Mouse (Mus musculus): ENCODE data around the gene Mroh3. TPM values are rescaled to one million over a fixed set of nuclear protein-coding genes. Genes with fewer than 3 reads are reported as not detected.
A peak's percentile ranks its signal among the peaks of the same experiment; 100 is the strongest.

Mroh3 gene
- polyA plus RNA-seq, 1 experiment from 2014 or later: 0.91 TPM

DNA sequence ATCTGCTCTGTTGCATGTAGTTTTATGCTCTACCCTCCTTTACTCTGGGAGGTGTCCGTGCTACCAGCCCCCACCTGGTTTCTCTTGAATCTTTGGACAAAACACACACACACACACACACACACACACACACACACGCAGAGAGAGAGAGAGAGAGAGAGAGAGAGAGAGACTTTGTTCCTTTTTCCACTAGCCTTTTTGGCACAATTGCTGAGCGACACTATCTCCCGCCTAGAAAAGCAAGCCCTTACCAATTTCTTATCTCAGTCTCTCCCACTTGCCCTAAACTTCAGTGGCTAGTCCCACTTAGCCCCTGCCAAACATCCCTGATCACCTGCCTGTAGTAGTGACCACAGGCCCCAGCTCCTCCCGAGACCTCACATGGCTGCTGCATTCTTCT is 31.8 kb upstream of the Mroh3 start:
- H3K27me3 ChIP-seq: no peaks in the 10 kb centered on the region
- POLR2A ChIA-PET: no interaction called here
- ATAC-seq (no peak), DNase-seq (ENCODE audit: low read depth, low spot score) (no peak)
- in situ Hi-C loops (cut with MboI; ENCODE audit: low pct_unique_long_range_greater_than_20kb): no loop called here
- no peak for TF ChIP-seq CTCF (IDR thresholded peaks at IDR 0.05)
- CTCF ChIA-PET: no interaction called here

- ATAC-seq (no peak), DNase-seq (ENCODE audit: low read depth, low spot score) (no peak)
- no peak for TF ChIP-seq CTCF (IDR thresholded peaks at IDR 0.05)
- in situ Hi-C loops (cut with MboI; ENCODE audit: low pct_unique_long_range_greater_than_20kb): no loop called here
- ChIA-PET CTCF (interaction anchor here (1.3 to 1.6 kb wide), 2 partner anchors 11 to 44 kb away, joined by 4 to 6 read pairs; no protein-coding TSS in a partner anchor), POLR2A (no interaction called here)
- H3K27me3 ChIP-seq: no peaks in the 10 kb centered on the region
These were observed 29.2 kb upstream of the Mroh3 start for GRCm38 (mm10) chr1:136241801-136242200.

DNA sequence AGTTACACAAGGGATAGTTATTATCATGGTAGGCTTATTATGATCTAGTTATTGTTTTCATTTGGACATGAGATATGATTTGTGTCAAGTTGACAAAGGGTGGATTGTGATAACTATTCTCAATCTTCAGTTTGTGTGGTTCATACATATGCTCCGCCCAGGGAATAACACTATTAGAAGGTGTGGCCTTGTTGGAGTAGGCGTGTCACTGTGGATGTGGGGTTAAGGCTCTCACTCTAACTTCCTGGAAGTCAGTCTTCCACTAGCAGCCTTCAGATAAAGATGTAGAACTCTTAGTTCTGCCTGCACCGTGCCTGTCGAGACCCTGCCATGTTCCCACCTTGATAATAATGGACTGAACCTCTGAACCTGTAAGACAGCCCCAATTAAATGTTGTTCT is 25.9 kb upstream of the Mroh3 start:
- in situ Hi-C loops (cut with MboI; ENCODE audit: low pct_unique_long_range_greater_than_20kb): no loop called here
- ChIA-PET CTCF (no interaction called here), POLR2A (no interaction called here)
- no peak for TF ChIP-seq CTCF (IDR thresholded peaks at IDR 0.05)
- ATAC-seq (no peak), DNase-seq (ENCODE audit: low read depth, low spot score) (no peak)
- H3K27me3 ChIP-seq: no peaks in the 10 kb centered on the region

DNA sequence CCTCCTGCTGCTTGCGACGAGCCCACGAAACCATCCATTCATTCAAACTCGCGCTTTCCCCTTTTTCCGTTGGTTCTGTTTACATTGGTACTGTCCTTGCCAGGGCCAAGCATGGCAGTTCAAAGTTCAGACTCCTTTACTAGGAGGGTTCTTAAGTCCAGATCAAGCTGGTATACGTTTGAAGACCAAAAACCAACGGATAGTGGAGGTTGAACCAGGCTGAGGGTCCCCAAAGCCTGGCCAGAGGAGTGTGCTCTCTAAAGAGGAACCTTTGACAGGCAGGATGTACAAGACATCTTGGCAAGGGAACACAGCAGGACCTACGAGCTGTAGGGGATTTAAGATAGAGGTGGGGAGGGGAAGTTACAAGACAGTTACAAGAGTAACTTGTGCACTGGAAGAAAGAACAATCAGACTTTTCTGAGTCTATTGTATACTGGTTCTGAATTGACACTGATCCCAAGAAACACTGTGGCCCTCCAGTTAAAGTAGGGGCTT is 22.0 kb upstream of the Mroh3 start:
- DNase-seq (ENCODE audit: low read depth, low spot score) (no peak), ATAC-seq (no peak)
- H3K27me3 ChIP-seq: no peaks in the 10 kb centered on the region
- in situ Hi-C loops (cut with MboI; ENCODE audit: low pct_unique_long_range_greater_than_20kb): no loop called here
- CTCF ChIA-PET: no interaction called here
- POLR2A ChIA-PET: no interaction called here
- TF ChIP-seq CTCF (IDR thresholded peaks at IDR 0.05): no peak

- peak; percentile 72 for ATAC-seq
- no peak for TF ChIP-seq CTCF (IDR thresholded peaks at IDR 0.05)
- peak; percentile 50 for DNase-seq (ENCODE audit: low read depth, low spot score)
- in situ Hi-C loops (cut with MboI; ENCODE audit: low pct_unique_long_range_greater_than_20kb): no loop called here
- ChIA-PET POLR2A (interaction anchor here (1.2 kb wide), 1 partner anchor 13 kb away, joined by 3 read pairs; no protein-coding TSS in a partner anchor), CTCF (no interaction called here)
- H3K27me3 ChIP-seq: no peaks in the 10 kb centered on the region
These were observed 21.4 kb upstream of the Mroh3 start, which contains the start of gene Inava for GRCm38 (mm10) chr1:136233892-136234594. TSS of gene Inava (minus strand) at chr1:136234264.

DNA sequence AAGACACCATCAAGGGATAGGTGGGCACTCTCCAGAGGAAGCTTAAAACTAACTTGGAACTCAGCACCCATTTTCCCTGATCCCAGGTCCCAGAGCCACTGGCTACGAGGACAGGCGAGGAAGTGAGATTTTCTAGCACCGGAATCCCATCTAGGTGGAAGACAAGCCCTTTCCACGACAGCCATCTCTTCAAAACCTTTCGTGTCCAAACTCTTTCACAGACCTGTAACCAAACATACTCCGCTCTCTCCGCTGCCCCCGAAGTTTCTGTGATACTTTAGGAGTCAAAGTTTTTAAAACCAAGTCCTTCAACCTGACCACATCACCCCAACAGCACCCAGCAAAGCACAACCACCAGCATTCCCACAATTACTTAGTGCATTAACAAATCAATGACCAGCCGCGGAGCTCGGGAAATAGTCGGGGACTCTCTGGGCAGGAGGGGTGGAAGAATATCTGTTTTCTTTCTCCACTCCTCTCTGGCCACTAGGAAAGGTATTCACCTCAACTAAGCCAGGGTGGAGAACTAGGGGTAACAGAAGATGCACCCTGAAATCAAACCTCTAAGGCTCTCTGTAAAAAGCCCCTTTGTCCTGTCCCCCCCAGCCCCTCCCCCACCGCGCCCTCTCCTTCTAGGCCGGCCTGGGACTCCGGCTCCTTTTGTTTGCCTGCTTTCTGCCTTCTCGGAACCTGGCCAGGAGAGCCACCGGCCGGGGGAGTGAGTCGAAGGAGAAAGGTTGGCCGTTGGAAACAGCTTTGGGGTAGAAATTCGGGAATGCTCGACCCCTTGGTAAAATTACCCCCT is 20.6 kb upstream of the Mroh3 start:
- in situ Hi-C loops (cut with MboI; ENCODE audit: low pct_unique_long_range_greater_than_20kb): no loop called here
- no peak for TF ChIP-seq CTCF (IDR thresholded peaks at IDR 0.05)
- H3K27me3 ChIP-seq: no peaks in the 10 kb centered on the region
- ChIA-PET CTCF (no interaction called here), POLR2A (interaction anchor here (0.8 to 1.2 kb wide), 4 partner anchors 12 to 59 kb away, joined by 3 read pairs; no protein-coding TSS in a partner anchor)
- no peak for ATAC-seq
- DNase-seq (ENCODE audit: low read depth, low spot score): no peak

DNA sequence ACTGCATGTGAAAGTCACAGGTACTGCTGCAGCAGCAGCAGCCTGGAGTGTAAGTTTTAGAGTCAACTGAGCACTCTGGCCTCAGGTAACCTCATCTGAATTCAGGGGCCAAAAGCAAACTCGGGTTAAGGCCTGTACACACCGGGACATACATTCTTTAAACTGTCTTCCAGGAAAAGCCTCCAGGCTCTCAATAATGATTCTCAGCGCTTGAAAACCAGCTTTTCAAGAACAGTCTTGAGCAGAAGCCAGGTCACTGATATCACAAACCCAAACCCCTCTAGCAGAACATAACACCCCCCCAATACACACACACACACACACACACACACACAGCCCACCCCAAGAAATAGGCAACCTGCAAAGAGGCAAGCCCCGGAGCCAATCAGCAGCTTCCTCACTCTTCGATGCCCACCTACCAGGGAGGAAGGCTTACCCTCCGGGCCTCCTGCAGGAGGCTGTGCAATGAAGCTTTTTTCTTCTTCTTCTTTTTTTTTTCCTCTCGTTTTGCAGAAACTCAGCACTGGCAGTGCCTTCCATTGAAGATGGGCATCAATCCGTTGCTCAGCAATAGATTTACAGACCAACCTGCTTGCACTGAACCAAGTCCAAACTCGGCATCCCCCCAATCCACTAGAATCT is 19.8 kb upstream of the Mroh3 start:
- in situ Hi-C loops (cut with MboI; ENCODE audit: low pct_unique_long_range_greater_than_20kb): no loop called here

DNA sequence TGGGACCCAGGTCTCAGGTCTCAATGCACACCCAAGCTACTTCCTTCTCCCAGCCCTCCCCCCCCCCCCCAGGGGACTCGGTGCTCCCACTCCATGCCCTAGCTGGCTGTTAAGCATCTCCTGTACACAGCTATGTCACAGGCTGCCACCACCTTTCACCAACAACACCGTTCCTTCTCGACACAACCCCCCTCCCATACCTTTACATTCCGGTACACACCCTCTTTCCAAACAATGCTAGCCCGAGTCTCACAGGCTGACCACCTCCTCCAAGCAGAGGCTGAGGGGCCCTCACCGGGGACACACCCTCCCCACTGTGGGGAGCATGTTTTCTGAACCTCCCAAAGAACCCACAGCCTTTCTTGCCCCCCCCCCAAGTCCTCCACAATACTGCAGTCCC is 19.0 kb upstream of the Mroh3 start:
- TF ChIP-seq CTCF (IDR thresholded peaks at IDR 0.05): no peak
- ChIA-PET POLR2A (no interaction called here), CTCF (interaction anchor here (0.8 kb wide), 1 partner anchor 56 kb away, joined by 3 read pairs; no protein-coding TSS in a partner anchor)
- DNase-seq (ENCODE audit: low read depth, low spot score) (no peak), ATAC-seq (no peak)
- in situ Hi-C loops (cut with MboI; ENCODE audit: low pct_unique_long_range_greater_than_20kb): no loop called here
- H3K27me3 ChIP-seq: no peaks in the 10 kb centered on the region

More for the DNA sequence above, 19.8 kb upstream of the Mroh3 start:
- ChIA-PET CTCF (no interaction called here), POLR2A (interaction anchor here (0.8 to 0.9 kb wide), 3 partner anchors 13 to 58 kb away, joined by 3 read pairs; no protein-coding TSS in a partner anchor)
- no peaks in the 10 kb centered on the region for H3K27me3 ChIP-seq
- ATAC-seq (no peak), DNase-seq (ENCODE audit: low read depth, low spot score) (no peak)
- TF ChIP-seq CTCF (IDR thresholded peaks at IDR 0.05): no peak

- in situ Hi-C loops (cut with MboI; ENCODE audit: low pct_unique_long_range_greater_than_20kb): no loop called here
- POLR2A ChIA-PET: interaction anchor here (0.5 kb wide), 1 partner anchor 290 kb away, joined by 3 read pairs; no protein-coding TSS in a partner anchor
- CTCF ChIA-PET: interaction anchor here (1.6 kb wide), 1 partner anchor 55 kb away, joined by 6 read pairs; no protein-coding TSS in a partner anchor
- DNase-seq (ENCODE audit: low read depth, low spot score) (no peak), ATAC-seq (no peak)
- no peaks in the 10 kb centered on the region for H3K27me3 ChIP-seq
- no peak for TF ChIP-seq CTCF (IDR thresholded peaks at IDR 0.05)
These were observed 17.6 kb upstream of the Mroh3 start for GRCm38 (mm10) chr1:136230201-136230600.

- ATAC-seq: peak; percentile 42
- in situ Hi-C loops (cut with MboI; ENCODE audit: low pct_unique_long_range_greater_than_20kb): no loop called here
- H3K27me3 ChIP-seq: no peaks in the 10 kb centered on the region
- ChIA-PET CTCF (no interaction called here), POLR2A (interaction anchor here (0.7 kb wide), 1 partner anchor 34 kb away, joined by 6 read pairs; no protein-coding TSS in a partner anchor)
- TF ChIP-seq CTCF (IDR thresholded peaks at IDR 0.05): no peak
- peak; percentile 61 for DNase-seq (ENCODE audit: low read depth, low spot score)
These were observed 16.4 kb upstream of the Mroh3 start for GRCm38 (mm10) chr1:136229040-136229373.
